Mouse (Mus musculus): ENCODE data around the gene Gm17455. TPM values are rescaled to one million over a fixed set of nuclear protein-coding genes. Genes with fewer than 3 reads are reported as not detected.

The Gm17455 gene
- total RNA-seq, 4 experiments from 2014 or later, result 0.75 to 1.7 TPM; not detected in 2

DNA sequence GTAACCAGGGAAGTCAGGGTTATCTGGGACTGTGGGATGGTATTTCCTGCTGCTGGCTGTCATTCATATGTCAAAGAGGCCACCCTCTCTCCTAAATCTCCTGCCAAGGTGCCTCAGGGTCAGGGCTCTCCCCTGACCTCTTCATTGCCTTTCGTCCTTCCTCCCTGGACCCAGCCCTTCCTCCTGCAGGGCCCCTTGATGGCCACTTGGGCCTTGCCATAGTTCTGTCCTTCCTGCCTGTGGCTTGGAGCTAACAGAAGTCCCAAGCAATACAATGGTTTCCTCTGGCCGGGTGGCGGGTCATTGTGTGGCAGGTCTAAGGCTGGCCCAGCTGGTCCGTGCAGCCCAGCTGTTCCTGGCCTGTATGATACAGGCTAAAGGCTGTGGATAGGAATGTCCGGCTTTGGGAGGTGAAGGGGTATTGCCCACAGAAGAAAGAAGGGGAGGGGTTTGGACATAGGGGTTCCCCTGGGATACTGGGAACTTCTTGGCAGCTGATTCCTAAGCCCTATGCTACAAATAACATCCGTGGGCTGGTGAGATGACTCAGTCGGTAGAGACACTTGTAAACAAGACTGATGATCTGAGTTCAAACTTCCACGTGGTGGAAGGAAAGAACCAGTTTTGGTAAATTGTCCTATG is 25.5 kb upstream of the Gm17455 start:
- no peak for DNase-seq (ENCODE audit: low spot score in 2 of 2)

DNA sequence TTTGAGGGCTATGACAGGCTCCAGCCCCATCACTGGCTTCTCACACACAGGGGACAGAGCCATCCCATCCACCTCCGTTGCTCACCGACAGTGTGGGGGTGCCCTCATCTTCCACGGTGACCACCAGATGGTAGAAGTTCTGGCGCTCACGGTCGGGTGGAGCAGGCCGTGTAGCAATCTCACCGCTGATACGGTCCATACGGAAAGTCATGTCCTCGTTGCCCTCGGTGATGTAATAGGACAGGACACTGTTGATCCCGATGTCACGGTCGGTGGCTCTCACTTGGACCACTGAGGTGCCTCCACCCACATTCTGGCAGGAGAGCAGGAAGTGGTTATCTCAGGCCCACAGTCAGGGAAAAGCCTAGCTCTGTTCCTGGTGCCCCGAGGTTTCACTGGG is 22.8 kb upstream of the Gm17455 start:
- no peak for DNase-seq (ENCODE audit: low spot score in 2 of 2)

DNA sequence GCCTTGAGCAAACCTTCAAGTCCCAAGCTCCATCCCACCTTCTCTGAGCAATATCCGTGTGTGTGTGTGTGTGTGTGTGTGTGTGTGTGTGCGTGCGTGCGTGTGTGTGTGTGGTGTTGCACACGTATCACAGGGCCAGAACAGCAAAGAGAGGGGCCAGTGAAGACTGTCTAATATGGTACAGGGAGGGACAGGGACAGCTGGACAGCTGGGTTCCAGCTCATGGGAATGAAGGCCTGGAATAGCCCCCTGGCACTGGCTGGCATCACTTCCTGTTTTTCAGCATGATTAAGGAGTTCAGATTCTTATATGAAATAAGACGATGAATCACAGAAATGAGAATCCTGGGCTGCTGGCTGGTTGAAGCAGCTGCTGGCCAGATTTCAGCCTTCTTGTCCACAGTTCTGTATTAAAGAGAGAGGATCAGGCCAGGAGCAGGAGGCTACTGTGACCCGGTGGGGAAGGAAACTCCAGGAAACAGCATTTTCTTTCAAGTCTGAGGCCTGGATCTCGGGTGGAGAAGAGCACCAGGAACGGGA is 20.0 kb upstream of the Gm17455 start:
- DNase-seq (ENCODE audit: low spot score in 2 of 2), result no peak

- no peak for DNase-seq (ENCODE audit: low spot score in 2 of 2)
Observed at GRCm38 (mm10) chr10:60380229-60380628, 19.3 kb upstream of the Gm17455 start.

DNA sequence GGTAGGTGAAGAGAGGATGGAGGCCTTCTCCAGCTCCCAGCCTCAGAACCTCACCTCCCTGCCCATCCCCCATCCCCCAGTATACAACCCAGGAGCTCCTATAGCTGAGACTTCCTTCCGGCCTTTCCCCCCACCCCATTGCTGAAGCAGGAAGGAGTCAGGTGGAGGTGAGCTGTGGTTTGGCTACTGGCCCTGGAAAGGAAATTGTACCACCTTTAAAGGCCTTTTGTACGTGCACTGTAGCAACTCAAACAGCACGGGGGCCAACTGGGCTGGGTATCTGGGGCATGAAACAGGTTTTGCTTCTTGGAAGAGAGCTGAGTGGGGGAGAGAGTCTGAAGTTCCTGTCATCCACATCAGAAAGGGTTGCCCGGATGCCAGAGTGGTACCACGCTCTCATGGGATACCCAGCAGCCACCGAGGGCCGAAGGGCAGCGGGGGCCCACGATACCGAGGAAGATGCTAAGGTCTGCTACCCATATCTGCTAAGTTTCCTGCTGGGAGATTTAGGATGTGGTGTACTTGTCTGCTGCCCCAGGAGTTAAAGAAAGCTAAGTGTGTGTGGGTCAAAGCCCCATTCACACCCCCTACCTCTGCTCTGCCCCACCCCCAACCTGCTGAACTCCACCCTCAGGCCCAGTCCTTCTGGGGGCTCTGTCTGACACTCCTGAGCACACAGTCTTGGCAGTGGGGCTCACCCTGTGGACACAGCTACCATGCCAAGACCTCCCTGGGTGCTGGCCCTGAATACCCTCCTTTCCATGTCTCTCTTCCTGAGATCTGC is 18.2 kb upstream of the Gm17455 start:
- no peak for DNase-seq (ENCODE audit: low spot score in 2 of 2)

DNA sequence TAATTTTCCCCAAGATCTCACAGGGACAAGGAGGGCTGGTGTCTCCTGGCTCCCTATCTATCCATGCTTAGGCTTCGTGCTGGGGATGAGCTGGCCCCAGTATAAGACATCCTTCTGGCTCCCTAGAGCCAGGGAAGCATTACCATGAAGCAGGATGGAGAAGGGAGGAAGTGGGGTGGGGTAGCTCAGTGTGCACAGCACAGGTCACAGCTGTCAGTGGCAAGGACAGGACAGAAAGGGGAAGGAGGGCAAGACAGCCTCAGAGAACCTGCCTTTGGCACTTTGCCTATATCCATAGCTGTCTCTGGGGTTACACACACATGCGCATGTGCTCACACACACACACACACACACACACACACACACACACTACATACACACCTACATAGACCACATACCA is 11.2 kb upstream of the Gm17455 start:
- DNase-seq (ENCODE audit: low spot score in 2 of 2), result no peak

DNA sequence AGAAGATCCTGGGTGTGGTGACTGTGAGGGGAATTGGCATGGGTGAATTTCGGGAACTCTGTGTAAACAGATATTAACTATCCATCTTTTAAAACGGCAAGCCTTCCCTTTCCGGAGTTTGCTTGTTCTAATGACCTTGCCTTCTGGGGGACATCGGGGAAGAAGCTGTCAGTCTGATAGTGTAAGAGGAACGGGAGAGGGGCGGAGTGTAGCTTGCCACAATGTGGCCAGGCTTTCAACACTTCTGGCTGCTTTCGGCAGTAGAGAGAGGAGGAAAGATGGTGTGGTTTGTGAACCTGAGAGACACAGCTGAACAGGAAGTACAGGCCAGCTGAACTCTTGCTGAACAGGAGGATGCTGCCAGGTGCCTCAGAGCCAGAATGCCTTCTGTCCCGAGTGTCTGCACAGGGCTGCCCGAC is 10.1 kb upstream of the Gm17455 start:
- no peak for DNase-seq (ENCODE audit: low spot score in 2 of 2)

GRCm38 (mm10) chr10:60390177-60390903 is 9.2 kb upstream of the Gm17455 start:
- DNase-seq (ENCODE audit: low spot score in 2 of 2), result no peak

DNA sequence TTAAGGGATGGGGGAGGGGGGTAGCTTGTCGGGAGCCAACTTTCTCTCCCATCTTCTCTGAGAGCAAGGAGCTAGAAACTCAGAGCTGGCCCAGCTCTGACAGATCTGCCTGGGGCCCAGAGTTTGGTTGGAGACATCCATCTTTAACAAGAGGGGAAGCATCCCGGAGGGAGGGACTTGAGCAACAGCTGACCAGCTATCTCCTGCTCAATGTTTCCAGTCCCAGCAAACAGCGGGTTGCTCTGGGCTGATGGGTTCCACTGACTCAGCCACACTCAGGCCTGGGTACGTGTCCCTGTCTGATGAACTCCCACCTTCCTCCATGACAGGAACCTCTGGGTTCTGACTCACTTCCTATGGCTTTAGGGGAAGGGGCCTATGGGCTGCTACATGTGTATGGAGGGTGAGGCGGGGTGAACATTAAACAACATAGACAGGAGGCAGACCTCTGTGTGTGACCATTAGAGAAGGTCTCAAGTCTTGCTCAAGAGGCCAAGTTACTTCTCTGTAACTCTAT is 8.6 kb upstream of the Gm17455 start:
- no peak for DNase-seq (ENCODE audit: low spot score in 2 of 2)

DNA sequence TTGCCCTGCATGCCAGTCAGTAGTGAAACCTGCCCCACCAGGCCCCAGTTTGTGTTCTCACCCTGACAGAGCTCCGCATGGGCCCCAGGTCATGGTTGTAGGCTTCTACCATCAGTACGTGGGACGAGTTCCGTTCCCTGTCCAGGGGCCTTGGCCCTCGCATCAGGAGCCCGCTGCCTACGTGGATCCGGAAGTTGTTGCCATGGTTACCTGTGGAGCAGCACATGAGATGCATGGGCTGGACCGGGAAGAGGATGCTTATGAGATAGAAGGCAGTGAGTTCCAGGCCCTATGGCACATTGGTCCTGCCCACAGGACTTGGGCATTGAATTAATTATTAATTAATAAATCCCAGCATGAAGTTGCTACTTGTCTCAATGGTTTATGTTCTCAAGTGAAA is 7.9 kb upstream of the Gm17455 start:
- DNase-seq (ENCODE audit: low spot score in 2 of 2), result no peak

DNA sequence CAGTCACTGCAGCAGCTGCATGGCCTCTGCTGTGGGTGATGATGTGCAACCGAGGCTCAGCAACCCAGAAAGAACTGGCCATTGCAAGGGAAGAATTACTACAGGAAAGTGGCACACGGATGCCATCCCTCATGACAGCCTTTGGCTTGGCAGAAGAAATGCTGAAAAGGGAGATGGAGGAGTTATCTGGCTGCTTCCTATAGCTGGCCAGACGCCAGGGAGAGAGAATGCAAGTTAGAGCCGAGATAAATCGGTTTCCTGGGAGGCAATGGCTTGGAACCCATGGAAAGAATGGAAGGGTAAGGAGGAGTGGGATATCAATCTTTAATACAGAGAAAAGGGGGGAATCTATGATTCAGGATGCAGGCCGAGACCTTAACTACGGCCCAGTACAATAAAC is 4.6 kb upstream of the Gm17455 start:
- DNase-seq (ENCODE audit: low spot score in 2 of 2), result no peak

GRCm38 (mm10) chr10:60395605-60396004 is 3.9 kb upstream of the Gm17455 start:
- no peak for DNase-seq (ENCODE audit: low spot score in 2 of 2)

- DNase-seq (ENCODE audit: low spot score in 2 of 2), result no peak
Observed at GRCm38 (mm10) chr10:60398051-60398814, 1.3 kb upstream of the Gm17455 start.

GRCm38 (mm10) chr10:60400507-60401295 is 1.2 kb downstream of the Gm17455 start:
- DNase-seq (ENCODE audit: low spot score in 2 of 2), result no peak

- DNase-seq (ENCODE audit: low spot score in 2 of 2), result peak in 1 of 2 experiments; percentile 68
Observed at GRCm38 (mm10) chr10:60405460-60406177, 6.1 kb downstream of the Gm17455 start.

GRCm38 (mm10) chr10:60407831-60408230 is 8.3 kb downstream of the Gm17455 start:
- DNase-seq (ENCODE audit: low spot score in 2 of 2), result peak in 1 of 2 experiments; percentile 43

GRCm38 (mm10) chr10:60411794-60412193 is 12.3 kb downstream of the Gm17455 start:
- no peak for DNase-seq (ENCODE audit: low spot score in 2 of 2)

DNA sequence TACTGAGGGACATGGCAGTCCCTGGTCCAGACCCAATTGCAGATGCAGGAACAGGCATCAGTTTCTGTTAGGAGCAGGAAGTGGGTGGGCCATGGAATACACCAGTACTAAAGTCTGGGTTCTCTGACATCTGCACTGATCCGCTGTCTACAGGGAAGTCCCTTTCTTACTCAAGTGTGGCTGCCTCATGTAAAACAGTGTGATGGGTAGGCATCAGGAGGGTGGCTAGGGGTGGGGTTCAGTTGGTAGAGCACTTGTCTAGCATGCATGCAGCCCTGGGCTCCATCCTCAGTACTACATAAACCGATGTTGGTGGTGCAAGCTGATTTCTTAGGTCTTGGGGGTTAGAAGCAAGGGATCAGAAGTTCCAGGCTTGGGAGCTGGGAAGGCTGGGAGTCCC is 14.2 kb downstream of the Gm17455 start:
- DNase-seq (ENCODE audit: low spot score in 2 of 2), result no peak

GRCm38 (mm10) chr10:60417041-60417440 is 17.5 kb downstream of the Gm17455 start:
- DNase-seq (ENCODE audit: low spot score in 2 of 2), result no peak

- DNase-seq (ENCODE audit: low spot score in 2 of 2), result peak; percentile 21 to 60
Observed at GRCm38 (mm10) chr10:60418137-60418536, 18.6 kb downstream of the Gm17455 start.

All from left cerebral cortex, adult 8-10 months (tissue).